Mouse (Mus musculus) heart, embryonic 10.5 days (tissue): ENCODE data around the gene Wdr89. TPM values are rescaled to one million over a fixed set of nuclear protein-coding genes. Genes with fewer than 3 reads are reported as not detected.
A peak's percentile ranks its signal among the peaks of the same experiment; 100 is the strongest.

Experiments used
- DNase-seq: peaks from one replicate; pipeline ENCODE4 v3.0.0-alpha.2; 2017; ENCODE audit warnings: low spot score
- H3K27ac ChIP-seq: fragments of 300-500 bp; sonication (generic); 2 replicates; pipeline ENCODE4 v1.5.1; 2016; ENCODE audit warnings: mild to moderate bottlenecking
- H3K27me3 ChIP-seq: fragments of 300-500 bp; sonication (generic); 2 replicates; pipeline ENCODE4 v1.6.1; 2016; ENCODE audit warnings: mild to moderate bottlenecking; ENCODE audit not compliant: poor library complexity, insufficient read depth, severe bottlenecking
- H3K36me3 ChIP-seq: fragments of 300-500 bp; sonication (generic); 2 replicates; pipeline ENCODE4 v1.6.1; 2016; ENCODE audit warnings: mild to moderate bottlenecking, moderate library complexity
- H3K4me1 ChIP-seq: fragments of 300-500 bp; sonication (generic); 2 replicates; pipeline ENCODE4 v1.6.1; 2016; ENCODE audit warnings: mild to moderate bottlenecking
- H3K4me3 ChIP-seq: fragments of 300-500 bp; sonication (generic); 2 replicates; pipeline ENCODE4 v1.5.1; 2016; ENCODE audit warnings: mild to moderate bottlenecking, moderate library complexity
- H3K9me3 ChIP-seq: fragments of 300-500 bp; sonication (generic); 2 replicates; pipeline ENCODE4 v1.6.1; 2016; ENCODE audit warnings: mild to moderate bottlenecking, moderate library complexity
- WGBS: fragments of 180-500 bp; shearing (Covaris S2); methylation state at CpG from one replicate; pipeline ENCODE4 v1.1.7; 2016; 5-methylcytosine and 5-hydroxymethylcytosine counted together
- polyA plus RNA-seq: library from polyadenylated mRNA; unstranded; fragments of >200 nt; fragmentation: Nextera tagmentation; extraction: Ambion mirVana; gene quantifications from 2 replicates; pipeline ENCODE4 v1.2.1, GENCODE M21; 2016

The Wdr89 gene
- polyA plus RNA-seq, 1 experiment from 2014 or later: 13.1 TPM

DNA sequence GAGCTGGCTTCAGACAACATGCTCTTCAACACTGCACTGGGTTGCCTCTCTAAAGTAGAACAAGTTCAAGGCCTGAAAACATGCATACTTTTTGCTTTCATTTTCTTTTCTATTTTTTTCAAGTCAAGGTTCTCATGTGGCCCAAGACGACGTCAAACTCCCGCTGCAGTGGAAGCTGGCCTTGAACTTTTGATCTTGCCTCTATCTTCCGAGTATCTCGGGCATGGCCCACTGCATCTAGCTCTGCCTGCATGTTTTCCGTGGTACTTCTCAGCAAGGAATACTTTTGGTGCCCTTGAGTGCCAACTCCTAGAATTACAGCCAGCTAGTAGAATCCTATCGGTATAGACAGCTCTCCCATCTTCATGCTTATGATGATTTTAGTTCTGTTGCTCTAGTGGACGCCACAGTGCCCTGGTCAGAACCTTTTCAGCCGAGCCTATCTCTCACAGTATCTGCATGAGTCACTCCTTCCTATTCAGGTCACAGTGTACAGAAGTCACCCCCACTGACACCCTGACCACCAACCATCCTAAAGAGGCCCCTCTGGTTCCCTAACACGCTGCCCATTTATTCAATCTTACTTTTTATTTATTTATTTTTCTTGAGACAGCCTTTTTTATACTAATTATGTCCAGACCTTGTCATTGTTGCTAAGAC is 33.4 kb downstream of the Wdr89 start:
- H3K9me3 ChIP-seq: no peaks in the 10 kb centered on the region
- no peak overlapping the region for H3K4me3 ChIP-seq
- H3K36me3 ChIP-seq: peaks cover 7% of the 10 kb centered on the region; the same call in 1 of the 2 replicates
- H3K27ac ChIP-seq: 0 out of 2 replicates have a peak overlapping the region, but pooled peaks have one; percentile 10
- DNase-seq: no peak
- peaks cover 12% of the 10 kb centered on the region; the same call in 1 of the 2 replicates for H3K4me1 ChIP-seq
- no peaks in the 10 kb centered on the region for H3K27me3 ChIP-seq
- WGBS: 77% methylated on average over 10 of the region's 10 CpGs

DNA sequence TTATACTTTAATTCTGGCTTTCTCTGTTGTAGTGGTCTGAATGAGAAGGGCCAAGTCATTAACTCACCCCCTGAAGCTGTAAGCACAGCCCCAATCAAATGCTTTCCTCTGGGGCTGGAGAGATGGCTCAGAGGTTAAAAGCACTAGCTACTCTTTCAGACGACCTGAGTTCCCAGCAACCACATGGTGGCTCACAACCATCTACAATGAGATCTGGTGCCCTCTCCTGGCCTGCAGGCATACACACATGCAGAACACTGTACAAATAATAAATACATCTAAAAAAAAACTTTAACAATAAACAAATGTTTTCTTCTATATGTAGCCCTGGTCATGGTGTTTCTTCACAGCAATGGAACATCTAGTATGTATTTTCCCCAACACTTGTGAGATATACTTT is 39.7 kb downstream of the Wdr89 start:
- Histone ChIP-seq H3K27me3 (no peaks in the 10 kb centered on the region), H3K4me1 (peaks cover 12% of the 10 kb centered on the region; the same call in 1 of the 2 replicates), H3K27ac (no peak overlapping the region), H3K36me3 (peaks cover 10% of the 10 kb centered on the region; the same call in 1 of the 2 replicates), H3K9me3 (no peaks in the 10 kb centered on the region), H3K4me3 (no peak overlapping the region)
- DNase-seq: no peak
- WGBS: 73% methylated on average over 1 of the region's 1 CpGs

DNA sequence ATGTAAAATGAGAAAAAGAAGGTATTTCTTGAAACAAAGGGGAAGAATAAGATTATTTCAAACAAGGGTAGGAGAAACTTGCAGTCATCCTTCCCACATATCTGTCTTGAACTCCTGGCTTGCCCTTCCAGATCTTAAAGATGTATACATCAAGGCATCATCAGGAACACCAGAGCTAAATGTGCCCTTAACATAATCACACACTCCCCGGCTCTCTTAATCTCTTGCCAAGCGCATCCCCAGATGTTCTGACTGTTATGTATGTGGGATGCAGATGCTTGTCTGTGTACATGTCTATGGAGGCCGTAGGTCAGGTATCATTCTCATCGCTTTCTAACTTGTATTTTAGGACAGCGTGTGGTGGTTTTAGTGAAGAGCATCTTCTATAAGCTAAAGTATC is 46.0 kb downstream of the Wdr89 start:
- Histone ChIP-seq H3K9me3 (no peaks in the 10 kb centered on the region), H3K36me3 (no peaks in the 10 kb centered on the region), H3K27me3 (no peaks in the 10 kb centered on the region), H3K4me1 (no peaks in the 10 kb centered on the region), H3K27ac (no peak overlapping the region), H3K4me3 (no peak overlapping the region)
- WGBS: 87% methylated on average over 5 of the region's 5 CpGs
- DNase-seq: no peak

DNA sequence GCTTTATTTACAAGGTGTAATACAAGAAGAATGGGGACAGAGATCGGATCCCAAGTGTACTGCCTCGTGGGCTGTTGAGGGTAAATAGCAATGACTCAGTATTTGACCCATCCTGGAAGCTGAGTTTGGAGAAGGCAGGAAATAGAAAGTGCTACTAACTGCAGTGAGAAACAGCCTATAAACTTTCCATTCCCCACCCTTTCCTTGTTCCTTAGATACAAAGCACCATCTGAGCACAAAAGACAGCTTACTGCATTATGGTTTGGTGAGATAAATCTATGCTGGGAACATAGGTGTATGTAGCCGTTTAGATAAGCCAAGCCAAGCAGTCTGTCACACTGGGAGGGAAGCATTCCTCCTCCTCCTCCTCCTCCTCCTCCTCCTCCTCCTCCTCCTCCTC is 46.5 kb downstream of the Wdr89 start:
- DNase-seq: no peak
- Histone ChIP-seq H3K27ac (no peak overlapping the region), H3K4me1 (no peaks in the 10 kb centered on the region), H3K9me3 (no peaks in the 10 kb centered on the region), H3K4me3 (no peak overlapping the region), H3K36me3 (no peaks in the 10 kb centered on the region), H3K27me3 (no peaks in the 10 kb centered on the region)
- 64% methylated on average over 3 of the region's 3 CpGs for WGBS

DNA sequence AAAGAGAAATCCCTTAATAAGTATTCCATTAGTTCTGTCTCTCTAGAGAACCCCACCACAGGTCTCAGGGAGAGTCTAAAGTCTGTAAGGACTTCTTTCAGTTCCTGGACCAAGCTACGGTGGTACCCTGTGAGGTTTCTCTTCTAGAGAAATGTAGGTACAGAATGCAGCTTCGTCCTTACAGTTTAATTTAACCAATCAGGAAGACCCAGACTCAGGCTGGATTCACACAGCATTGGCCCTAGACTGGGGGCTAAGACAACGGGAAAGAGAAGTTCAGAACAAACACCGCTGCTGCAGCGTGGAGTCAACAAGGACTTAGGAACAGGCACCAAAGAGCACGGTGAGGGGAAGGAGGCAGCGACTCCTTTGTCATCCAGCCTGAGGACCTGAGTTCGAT is 52.5 kb downstream of the Wdr89 start:
- H3K27me3 ChIP-seq: no peaks in the 10 kb centered on the region
- DNase-seq: no peak
- H3K4me1 ChIP-seq: peaks cover 7% of the 10 kb centered on the region
- H3K9me3 ChIP-seq: no peaks in the 10 kb centered on the region
- 55% methylated on average over 8 of the region's 8 CpGs for WGBS
- H3K27ac ChIP-seq: no peak overlapping the region
- H3K4me3 ChIP-seq: no peak overlapping the region
- H3K36me3 ChIP-seq: no peaks in the 10 kb centered on the region

DNA sequence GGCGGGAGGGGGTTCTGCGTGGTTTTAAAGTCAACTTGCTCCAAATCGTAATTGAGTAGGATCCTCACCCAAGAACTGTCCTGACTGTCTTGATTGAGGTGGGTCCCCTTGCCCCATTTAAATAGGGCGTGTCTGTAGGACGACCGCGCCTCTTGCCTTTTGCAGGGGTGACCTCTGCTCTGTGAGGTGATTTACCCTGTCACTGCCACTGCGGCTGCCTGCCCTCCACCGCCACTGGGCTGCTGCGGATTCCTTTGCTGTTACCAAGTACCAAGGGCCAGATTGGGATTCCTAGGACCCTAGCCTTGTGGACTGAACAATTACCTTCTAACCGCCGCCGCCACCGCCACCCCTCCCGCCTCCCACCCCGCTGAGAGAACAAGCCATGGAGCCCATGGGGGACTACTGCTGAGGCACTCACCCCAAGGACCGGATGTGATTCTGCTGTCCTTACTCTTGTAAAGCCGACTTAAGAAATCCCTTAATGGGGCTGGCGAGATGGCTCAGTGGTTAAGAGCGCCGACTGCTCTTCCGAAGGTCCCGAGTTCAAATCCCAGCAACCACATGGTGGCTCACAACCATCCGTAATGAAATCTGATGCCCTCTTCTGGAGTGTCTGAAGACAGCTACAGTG is 53.1 kb downstream of the Wdr89 start:
- DNase-seq: peak; percentile 80
- H3K27me3 ChIP-seq: no peaks in the 10 kb centered on the region
- peaks cover 7% of the 10 kb centered on the region for H3K4me1 ChIP-seq
- 6% methylated on average over 24 of the region's 24 CpGs for WGBS
- no peaks in the 10 kb centered on the region for H3K36me3 ChIP-seq
- no peaks in the 10 kb centered on the region for H3K9me3 ChIP-seq
- peak overlapping the region; percentile 78 for H3K27ac ChIP-seq
- H3K4me3 ChIP-seq: peak overlapping the region; percentile 54

DNA sequence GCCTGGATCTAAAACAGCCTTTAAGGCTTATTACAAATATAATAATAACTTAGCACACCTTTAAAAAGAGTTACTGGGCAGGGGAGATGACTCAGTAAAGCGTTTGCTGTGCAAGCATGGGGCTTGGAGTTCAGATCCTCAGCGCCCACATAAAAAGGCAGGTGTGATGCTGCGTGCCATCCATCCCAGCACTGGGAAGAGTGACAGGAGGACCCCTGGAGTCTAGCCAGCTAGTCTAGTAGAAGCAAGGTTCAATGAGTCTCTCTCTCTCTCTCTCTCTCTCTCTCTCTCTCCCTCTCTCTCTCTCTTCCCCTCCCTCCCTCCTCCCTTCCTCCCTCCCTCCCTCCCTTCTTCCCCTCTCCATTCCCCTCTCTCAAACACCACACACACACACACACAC is 53.8 kb downstream of the Wdr89 start:
- Histone ChIP-seq H3K36me3 (no peaks in the 10 kb centered on the region), H3K27me3 (no peaks in the 10 kb centered on the region), H3K9me3 (no peaks in the 10 kb centered on the region), H3K27ac (peak overlapping the region; percentile 78; the same call in 1 of the 2 replicates), H3K4me1 (peaks cover 7% of the 10 kb centered on the region), H3K4me3 (peak overlapping the region; percentile 54)
- 45% methylated on average over 3 of the region's 3 CpGs for WGBS
- DNase-seq: no peak

DNA sequence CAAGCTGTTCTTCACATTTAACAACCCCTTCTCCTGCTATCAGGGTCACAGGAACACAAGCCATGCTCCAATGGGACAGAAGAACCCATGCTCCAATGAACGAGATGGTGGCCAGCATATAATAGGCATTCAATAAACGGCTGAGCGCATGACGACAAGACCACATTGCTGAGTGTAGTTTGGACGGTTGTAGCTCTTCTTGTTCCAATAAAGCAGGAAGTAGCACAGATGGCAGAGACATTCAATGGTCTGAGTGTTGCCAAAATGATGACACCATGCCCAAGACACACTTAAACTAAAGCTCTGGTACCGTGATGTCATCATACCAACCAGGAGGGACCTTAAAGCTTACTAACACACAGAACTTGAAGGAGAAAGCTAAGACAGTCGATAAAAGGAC is 56.6 kb downstream of the Wdr89 start:
- 89% methylated on average over 7 of the region's 7 CpGs for WGBS
- Histone ChIP-seq H3K27ac (no peak overlapping the region), H3K4me3 (no peak overlapping the region), H3K27me3 (no peaks in the 10 kb centered on the region), H3K9me3 (no peaks in the 10 kb centered on the region), H3K36me3 (no peaks in the 10 kb centered on the region), H3K4me1 (peaks cover 7% of the 10 kb centered on the region)
- DNase-seq: no peak

DNA sequence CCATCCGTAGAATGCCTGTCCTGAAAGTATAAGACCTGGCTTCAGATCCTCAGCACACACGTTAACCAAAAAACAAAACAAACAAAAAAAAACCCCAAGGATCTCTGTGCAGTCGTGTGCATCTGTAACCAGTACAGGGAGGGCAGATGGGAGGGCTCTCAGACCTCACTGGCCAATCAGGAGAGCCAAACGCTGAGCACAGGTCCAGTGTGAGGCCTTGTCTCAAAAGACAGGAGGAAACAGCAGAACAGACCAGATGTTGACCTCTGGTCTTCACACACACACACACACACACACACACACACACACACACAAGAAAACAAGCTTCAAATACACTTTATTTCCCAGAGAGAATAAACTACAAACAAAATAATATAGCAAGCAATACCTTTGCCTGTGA is 69.8 kb downstream of the Wdr89 start:
- no peaks in the 10 kb centered on the region for H3K36me3 ChIP-seq
- peaks cover 20% of the 10 kb centered on the region for H3K4me1 ChIP-seq
- H3K27me3 ChIP-seq: no peaks in the 10 kb centered on the region
- H3K4me3 ChIP-seq: no peak overlapping the region
- DNase-seq: peak; percentile 80
- no peak overlapping the region for H3K27ac ChIP-seq
- 21% methylated on average over 4 of the region's 4 CpGs for WGBS
- no peaks in the 10 kb centered on the region for H3K9me3 ChIP-seq

DNA sequence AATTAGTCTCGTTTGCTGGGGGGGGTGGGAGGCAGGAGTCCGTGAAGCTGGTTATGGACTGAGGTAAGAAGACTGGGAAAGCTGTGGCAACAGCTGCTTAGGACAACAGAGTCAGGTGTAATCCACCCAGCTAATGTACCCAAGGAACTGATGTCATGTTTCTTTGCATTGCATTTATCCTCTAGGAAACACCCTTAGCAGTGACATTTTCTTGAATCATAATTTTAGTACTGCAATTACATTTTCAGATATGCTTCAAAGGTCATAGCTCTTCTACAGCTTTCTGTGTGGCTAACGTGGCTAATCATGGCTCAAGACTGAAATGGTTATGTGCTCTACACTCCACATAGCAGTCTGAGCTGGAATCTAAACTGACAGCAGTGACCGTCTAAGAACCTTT is 70.3 kb downstream of the Wdr89 start:
- H3K9me3 ChIP-seq: no peaks in the 10 kb centered on the region
- WGBS: 63% methylated on average over 4 of the region's 4 CpGs
- no peaks in the 10 kb centered on the region for H3K27me3 ChIP-seq
- DNase-seq: no peak
- H3K27ac ChIP-seq: no peak overlapping the region
- peaks cover 25% of the 10 kb centered on the region for H3K4me1 ChIP-seq
- no peaks in the 10 kb centered on the region for H3K36me3 ChIP-seq
- no peak overlapping the region for H3K4me3 ChIP-seq

DNA sequence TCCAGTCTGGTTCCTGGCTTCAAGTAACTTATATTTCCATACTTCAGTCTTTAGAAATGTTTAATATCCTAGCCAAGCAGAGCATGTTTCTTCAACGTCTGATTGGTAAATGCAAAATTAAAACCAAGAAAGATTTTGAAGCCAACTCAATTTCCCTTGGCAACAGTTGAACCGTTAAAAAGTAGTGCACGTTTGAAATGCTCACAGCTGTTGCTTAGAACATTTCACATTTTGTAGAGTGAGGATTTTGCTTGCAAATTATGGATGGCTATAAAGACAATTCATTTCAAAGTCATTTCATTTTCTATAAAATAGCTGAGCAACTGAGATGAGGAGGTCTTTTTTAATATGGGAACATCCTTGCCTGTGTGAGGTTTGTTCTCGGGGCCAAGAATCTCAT is 71.6 kb downstream of the Wdr89 start:
- 87% methylated on average over 4 of the region's 4 CpGs for WGBS
- Histone ChIP-seq H3K9me3 (no peaks in the 10 kb centered on the region), H3K4me3 (no peak overlapping the region), H3K36me3 (peaks cover 6% of the 10 kb centered on the region), H3K4me1 (peaks cover 28% of the 10 kb centered on the region), H3K27me3 (no peaks in the 10 kb centered on the region), H3K27ac (no peak overlapping the region)
- no peak for DNase-seq

DNA sequence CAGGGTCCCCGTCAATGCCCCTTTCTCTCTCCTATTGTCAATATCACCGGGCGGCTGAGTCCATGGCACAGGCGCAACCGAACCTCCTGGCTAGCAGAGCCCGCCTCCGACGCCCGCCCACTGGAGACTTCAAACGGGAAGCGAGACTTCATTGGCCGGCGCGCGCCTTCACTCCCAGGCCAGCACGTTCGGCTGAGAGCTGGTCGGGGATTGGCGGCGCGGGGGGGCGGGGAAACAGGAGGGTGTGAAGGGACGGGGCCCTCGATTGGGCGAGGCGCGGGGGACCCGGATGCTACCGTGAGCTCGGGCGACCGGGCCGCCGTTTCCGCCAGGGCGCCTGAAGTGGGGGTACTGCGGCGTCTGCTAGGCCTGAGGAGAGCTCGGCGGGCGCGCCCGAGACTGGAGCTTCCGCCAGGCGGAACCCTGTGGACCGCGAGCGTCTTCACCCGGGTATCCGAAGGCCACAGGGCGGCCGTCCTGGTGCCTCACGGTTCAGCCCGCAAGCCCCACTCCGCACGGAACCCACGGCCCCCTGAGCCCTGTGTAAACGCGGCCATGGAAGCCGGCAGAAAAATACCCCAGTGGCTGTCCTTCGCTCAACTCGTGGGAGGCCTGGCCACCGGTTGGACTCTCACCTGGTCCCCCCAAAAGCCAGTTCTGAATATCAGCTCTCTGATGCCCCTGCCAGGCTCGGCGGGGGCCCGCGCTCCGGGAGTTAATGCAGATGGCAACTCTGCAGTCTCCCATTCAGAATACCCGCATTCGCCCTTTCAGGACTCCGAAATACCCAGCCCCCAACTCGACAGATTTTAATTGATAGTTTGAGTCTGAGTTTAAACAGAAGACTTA is 73.0 kb downstream of the Wdr89 start, which contains the start of gene Ppp2r5e:
Gene Ppp2r5e, minus strand, starts transcription at position 92 of the 849 bp plus-strand sequence.
- WGBS: under 1% methylated on average over 71 of the region's 72 CpGs
- Histone ChIP-seq H3K36me3 (peaks cover 15% of the 10 kb centered on the region), H3K27ac (peak within 1 kb of the TSS; percentile 99), H3K9me3 (no peaks in the 10 kb centered on the region), H3K4me1 (peaks cover 28% of the 10 kb centered on the region), H3K4me3 (peak within 1 kb of the TSS; percentile 94), H3K27me3 (no peaks in the 10 kb centered on the region)
- peak; percentile 100 for DNase-seq
